Mouse (Mus musculus): ENCODE results near the gene Lmnb2.

Lmnb2 gene

DNA sequence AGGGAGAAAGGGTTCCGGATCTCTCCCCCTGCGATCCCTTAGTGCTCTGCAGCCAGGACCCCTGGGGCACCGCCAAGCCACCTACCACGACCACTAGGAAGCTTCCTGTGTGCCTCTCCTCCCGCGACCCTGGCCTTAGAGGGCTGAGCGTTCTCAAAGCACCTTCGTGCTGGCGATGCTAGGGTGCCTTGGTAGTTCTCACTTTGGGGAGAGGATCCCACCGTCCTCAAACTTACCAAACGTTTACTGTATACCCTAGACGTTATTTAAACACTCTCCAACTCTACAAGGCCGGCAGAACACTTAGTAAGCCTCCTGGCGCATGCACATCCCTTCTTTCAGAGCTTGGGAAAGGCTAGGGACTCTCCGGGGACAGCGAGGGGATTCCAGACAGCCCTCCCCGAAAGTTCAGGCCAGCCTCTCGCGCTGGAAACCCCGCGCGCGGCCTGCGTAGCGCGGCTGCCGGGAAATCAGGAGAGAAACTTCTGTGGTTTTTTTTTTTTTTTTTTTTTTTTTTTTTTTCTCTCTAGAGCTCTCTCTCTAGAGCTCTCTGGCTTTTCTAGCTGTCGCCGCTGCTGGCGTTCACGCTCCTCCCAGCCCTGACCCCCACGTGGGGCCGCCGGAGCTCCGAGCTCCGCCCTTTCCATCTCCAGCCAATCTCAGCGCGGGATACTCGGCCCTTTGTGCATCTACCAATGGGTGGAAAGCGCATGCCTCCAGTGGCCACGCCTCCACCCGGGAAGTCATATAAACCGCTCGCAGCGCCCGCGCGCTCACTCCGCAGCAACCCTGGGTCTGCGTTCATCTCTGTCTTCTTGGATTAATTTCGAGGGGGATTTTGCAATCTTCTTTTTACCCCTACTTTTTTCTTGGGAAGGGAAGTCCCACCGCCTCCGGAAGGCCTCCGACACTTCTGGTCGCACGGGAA lies 11.5 kb upstream of the Lmnb2 start, which contains the start of gene Gadd45b:
Gene Gadd45b (plus strand): TSS at position 775 of the 928 bp plus-strand sequence.
- peak; percentile 98 for DNase-seq (ENCODE audit: low spot score)

DNA sequence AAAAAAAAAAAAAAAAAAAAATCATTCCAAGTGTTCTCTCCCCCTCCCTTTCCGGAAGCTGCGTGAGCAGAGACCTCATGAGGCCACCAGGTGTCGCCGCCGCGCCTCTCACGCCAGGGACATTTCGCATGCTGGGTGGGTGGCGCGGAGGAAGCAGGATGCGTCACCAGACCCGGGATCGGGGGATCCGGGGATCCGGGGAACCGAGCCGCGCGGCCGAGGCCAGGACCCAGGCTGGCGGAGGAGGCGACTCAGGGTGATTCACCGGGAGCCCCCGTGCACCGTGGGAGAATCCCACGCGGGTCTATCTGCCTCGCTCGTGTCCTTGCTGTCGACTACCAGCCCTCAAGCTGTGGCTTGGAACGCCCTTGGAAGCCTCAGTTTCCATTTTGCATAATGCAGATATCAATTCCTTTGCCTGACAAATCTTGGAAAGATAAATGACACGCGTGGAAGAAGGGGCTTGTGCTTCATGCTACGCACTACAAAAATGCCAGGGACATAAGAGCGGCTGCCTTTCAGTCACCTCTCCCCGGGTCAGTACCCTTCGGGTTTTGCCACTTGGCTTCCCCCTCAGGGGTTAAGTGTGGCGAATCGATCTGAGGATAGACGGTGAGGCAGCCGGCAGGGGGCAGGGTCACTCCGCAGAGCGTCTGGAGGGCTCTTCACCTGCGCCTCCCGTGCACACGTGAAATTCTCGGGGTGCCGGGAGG lies 10.7 kb upstream of the Lmnb2 start:
- DNase-seq (ENCODE audit: low spot score) = peak; percentile 96

- no peak for DNase-seq (ENCODE audit: low spot score)
These were observed 7.4 kb upstream of the Lmnb2 start for GRCm38 (mm10) chr10:80925472-80925871.

DNA sequence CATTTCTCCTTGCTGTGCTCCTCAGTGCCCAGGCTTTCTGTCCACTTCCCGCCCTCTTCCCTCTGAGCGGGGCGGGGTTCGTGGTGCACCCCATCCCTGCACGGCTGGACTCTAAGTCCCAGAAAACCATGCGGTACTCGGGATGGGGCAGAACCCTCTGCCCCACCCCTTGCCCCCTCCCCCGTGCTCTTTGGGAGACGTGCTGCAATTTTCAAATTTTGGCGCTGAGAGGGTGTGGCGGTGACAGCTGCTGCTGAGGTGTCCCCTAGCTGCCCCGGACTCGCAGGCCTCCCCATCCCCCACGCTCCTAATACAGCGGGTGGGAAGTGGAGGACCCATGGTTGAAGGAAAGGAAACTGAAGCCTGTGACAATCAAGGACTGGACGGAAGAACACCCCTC lies 3.9 kb upstream of the Lmnb2 start:
- peak; percentile 49 for DNase-seq (ENCODE audit: low spot score)

- peak; percentile 48 for DNase-seq (ENCODE audit: low spot score)
These were observed 688 bp downstream of the Lmnb2 start for GRCm38 (mm10) chr10:80917336-80917778.

DNA sequence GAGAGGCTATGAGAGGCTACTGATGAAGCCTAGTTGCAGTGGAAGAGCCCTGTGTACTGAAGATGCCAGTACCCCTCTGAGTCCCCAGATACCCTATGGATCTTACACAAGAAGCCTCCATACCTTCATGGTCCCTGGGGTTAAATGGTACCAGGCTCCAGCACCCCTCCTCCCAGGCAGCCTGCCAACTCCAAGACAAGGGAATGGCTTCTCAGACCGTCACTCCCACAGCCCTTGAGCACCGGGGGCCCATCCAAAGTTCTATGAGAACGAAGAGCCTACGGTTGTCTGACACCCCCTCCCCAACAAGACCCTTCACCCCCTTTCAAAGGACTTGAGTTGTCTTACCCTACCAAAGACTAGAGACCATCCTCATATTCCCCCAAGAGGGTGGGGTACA lies 2.3 kb downstream of the Lmnb2 start:
- no peak for DNase-seq (ENCODE audit: low spot score)

- DNase-seq (ENCODE audit: low spot score) = no peak
These were observed 2.8 kb downstream of the Lmnb2 start for GRCm38 (mm10) chr10:80915260-80915659.

GRCm38 (mm10) chr10:80914253-80914656 lies 3.8 kb downstream of the Lmnb2 start:
- no peak for DNase-seq (ENCODE audit: low spot score)

DNA sequence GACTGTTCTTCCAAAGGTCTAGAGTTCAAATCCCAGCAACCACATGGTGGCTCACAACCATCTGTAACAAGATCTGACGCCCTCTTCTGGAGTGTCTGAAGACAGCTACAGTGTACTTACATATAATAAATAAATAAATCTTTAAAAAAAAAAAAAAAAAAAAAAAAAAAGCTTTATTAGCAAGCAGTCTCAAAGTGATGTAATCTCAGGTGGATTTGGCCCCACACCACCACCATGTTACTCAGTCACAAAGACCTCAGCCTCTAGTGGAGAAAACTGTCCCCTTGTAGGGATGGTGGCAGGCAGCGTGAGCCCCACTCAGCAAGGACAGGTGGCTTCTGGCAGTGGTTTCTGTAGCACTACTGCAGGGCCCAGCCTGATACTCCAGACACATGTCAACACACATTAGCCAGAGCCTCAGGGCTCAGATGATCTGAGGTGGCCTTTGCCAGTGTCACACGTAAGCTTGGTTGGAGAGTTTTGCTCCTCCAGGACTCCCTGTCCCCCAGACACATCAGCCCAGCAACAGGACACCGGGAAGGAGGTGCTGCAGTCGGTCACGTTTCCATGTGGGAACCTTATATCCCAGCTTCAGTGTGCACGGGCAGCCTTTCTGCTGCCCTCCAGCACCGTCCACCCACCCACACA lies 4.6 kb downstream of the Lmnb2 start:
- DNase-seq (ENCODE audit: low spot score) = no peak

DNA sequence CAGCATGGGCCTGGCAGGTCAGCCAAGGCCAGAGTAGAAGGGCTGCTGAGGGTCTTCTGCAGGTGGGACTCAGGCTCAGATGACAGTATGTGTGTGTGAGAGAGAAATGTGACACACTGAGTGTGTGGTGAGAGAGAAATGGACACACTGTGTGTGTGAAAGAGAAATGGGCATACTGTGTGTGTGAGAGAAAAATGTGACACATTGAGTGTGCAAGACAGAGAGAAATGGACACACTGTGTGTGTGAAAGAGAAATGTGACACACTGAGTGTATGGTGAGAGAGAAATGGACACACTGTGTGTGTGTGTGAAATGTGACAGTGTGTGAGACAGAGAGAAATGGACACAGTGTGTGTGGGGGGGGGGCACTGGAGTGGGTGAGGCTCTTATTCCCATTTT lies 6.2 kb downstream of the Lmnb2 start:
- DNase-seq (ENCODE audit: low spot score) = no peak

GRCm38 (mm10) chr10:80911354-80911753 lies 6.7 kb downstream of the Lmnb2 start:
- no peak for DNase-seq (ENCODE audit: low spot score)

GRCm38 (mm10) chr10:80909375-80910162 lies 8.5 kb downstream of the Lmnb2 start:
- DNase-seq (ENCODE audit: low spot score) = no peak

GRCm38 (mm10) chr10:80904709-80905108 lies 13.3 kb downstream of the Lmnb2 start:
- DNase-seq (ENCODE audit: low spot score) = no peak

- no peak for DNase-seq (ENCODE audit: low spot score)
These were observed 13.9 kb downstream of the Lmnb2 start for GRCm38 (mm10) chr10:80904004-80904693.

DNA sequence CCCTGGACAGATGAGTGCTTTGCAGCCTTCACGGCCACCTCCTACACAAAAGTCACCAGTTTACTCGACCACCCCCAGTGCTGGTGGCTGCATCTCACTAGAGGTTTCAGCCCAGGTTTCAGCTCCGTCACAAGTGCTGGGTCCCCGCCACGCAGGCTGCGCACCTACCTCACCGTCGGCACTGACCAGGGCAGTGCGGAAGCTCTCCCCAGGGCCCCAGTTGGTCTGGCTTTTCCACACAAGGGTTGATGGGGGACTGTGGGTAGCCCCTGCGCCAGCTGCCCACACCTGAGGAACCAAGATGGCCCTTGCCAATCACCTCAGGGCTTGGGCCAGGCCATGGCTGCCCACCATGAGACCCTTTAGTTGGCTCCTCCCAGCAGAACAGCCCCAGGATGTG lies 14.8 kb downstream of the Lmnb2 start:
- DNase-seq (ENCODE audit: low spot score) = no peak

DNA sequence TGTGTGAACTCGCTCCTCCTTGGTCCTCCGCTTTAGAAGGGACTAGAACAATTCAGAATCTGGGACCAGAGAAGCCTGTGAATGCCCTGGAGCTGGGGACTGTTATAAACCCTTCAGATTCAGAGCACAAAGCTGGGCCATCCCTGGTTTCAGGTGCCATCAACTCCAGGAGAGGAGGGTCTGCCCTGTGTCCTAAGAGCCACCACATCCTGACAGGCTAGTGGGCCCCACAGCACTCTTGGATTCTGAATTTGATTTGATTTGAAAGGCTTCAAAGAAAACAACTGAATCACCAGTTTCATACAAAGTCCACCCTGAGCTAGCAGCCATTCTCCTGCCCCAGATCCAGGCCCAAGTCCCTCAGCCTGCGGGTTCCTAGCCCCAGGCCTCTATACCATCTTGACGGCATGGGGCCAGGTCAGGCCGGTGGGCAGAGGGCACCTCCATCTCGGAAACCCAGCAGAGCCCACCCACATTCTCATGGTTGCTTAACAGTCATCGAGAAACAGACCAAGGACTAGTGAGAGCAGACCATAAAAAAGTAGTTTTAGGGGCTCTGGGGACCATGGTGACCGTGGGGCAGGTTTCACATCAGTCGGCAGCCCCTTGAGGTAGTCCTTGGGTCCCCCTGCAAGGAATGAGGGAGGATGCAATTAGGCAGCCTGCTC lies 15.6 kb downstream of the Lmnb2 start:
- no peak for DNase-seq (ENCODE audit: low spot score)

GRCm38 (mm10) chr10:80901409-80902272 lies 16.4 kb downstream of the Lmnb2 start:
- no peak for DNase-seq (ENCODE audit: low spot score)

DNA sequence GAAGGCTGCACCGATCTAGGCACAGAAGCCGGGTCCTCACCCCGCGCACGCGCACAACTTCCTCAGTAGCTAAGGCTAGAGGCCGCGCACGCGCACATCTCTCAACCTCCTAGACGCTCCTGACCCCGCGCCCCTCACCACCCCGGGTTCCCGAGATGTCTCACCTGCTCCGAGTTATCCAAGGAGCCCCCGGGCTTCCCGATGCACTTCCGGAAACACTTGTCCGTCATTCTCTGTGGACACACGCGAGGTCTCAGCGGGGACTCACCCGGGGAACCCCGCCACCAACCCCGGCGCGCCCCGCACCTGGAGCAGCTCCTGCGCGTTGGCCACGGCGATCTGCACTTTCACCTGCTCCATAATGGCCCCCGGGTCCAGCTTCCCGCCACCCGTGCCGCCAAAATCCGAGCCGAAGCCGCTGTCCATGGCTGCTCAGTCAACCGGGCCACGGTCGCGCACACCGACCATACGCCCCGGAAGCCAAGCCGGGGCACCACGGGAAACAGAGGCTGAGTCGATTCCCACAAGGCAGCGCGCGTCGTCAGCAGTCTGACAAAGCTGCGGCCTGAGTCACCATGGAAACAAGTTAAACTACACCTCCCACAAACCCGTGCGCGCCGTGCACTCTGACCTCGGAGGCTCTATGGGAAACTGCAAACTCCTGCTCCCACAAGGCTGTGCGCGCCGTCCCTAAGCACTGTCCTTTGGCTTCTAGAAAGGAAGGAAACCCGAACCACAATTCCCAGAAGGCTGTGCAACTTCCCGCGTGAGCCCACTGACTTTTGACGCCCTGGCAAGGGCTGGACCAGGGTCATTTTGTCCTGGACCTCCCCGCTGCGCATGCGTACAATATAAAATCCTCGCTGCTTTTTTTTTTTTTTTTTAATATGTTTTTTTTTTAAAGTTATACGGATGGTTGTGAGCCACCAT lies 17.5 kb downstream of the Lmnb2 start, which contains the start of gene Timm13:
Gene Timm13 (minus strand): TSS at position 652 of the 930 bp plus-strand sequence.
- DNase-seq (ENCODE audit: low spot score) = peak; percentile 100
